Mouse (Mus musculus): ENCODE results near the gene Zfp92. TPM values are rescaled to one million over a fixed set of nuclear protein-coding genes. Genes with fewer than 3 reads are reported as not detected.

Zfp92 gene
- total RNA-seq, 2 experiments from 2014 or later: not detected

DNA sequence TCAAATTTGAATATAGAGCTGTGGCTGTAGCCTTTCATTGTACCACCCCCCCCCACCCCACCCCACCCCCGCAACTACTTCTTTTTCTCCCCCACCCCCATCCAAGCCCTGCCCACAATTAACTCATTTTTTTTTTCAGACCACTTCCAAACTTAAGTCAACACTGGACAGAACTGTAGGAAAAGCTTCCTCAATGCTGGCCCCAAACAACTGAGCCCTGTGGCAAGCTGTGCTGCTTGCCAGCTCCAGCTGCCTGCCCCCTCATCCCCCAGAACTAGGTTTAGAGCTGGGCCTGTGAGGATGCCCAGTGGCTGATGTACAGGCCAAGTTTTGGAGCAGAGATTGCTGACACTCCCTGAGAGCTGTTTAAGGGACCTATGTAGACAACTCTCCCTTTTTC, 57.9 kb downstream of the Zfp92 start:
- ATAC-seq (replicated peaks; ENCODE audit: low FRiP score, poor library complexity, severe bottlenecking): no peak

- ATAC-seq (replicated peaks; ENCODE audit: low FRiP score, poor library complexity, severe bottlenecking): no peak
These were observed 60.9 kb downstream of the Zfp92 start for GRCm38 (mm10) chrX:73471764-73472163.

- ATAC-seq (replicated peaks; ENCODE audit: low FRiP score, poor library complexity, severe bottlenecking): no peak
These were observed 63.7 kb downstream of the Zfp92 start for GRCm38 (mm10) chrX:73474340-73475165.

- no peak for ATAC-seq (replicated peaks; ENCODE audit: low FRiP score, poor library complexity, severe bottlenecking)
These were observed 64.9 kb downstream of the Zfp92 start for GRCm38 (mm10) chrX:73475658-73476256.

DNA sequence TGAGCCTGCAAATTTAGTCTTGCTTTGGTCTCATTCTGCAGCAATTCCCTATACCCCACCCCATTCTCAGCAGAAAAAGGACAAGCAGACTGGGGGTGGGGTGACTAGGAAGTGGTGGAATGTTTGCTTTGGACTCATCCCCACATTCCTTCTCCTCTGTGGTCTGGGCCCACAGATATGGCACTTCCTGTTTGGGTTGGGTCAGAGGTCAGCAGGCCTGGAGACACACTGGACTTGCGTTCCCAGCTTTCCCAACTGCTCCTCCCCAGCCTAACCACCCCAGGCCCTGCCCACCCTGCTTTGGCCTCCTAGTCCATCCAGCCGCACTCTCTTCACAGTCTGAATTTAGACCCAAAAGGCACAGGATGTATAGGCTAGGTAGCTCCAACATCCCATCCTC, 65.7 kb downstream of the Zfp92 start:
- no peak for ATAC-seq (replicated peaks; ENCODE audit: low FRiP score, poor library complexity, severe bottlenecking)

- ATAC-seq (replicated peaks; ENCODE audit: low FRiP score, poor library complexity, severe bottlenecking): no peak
These were observed 66.6 kb downstream of the Zfp92 start for GRCm38 (mm10) chrX:73477500-73477899.

Other genes with a start within 250 kb of the Zfp92 start
- not detected in 2 replicates for gene Spin2d, start 234.1 kb upstream of the Zfp92 start, total RNA-seq (2015; ENCODE audit: low replicate concordance)
- not detected in 2 replicates for gene Spin2d, start 234.1 kb upstream of the Zfp92 start, total RNA-seq (2017; ENCODE audit: low replicate concordance)
- 0.63 TPM in 1 of 2 replicates, not detected in the other for gene Xlr3b, start 218.9 kb upstream of the Zfp92 start, total RNA-seq (2015; ENCODE audit: low replicate concordance)
- gene Xlr3b, start 218.9 kb upstream of the Zfp92 start, total RNA-seq (2017; ENCODE audit: low replicate concordance): not detected in 2 replicates
- 2.1 and 6.9 TPM in 2 replicates for gene Xlr4b, start 196.8 kb upstream of the Zfp92 start, total RNA-seq (2015; ENCODE audit: low replicate concordance)
- gene Xlr4b, start 196.8 kb upstream of the Zfp92 start, total RNA-seq (2017; ENCODE audit: low replicate concordance): 0.77 and 2.2 TPM in 2 replicates
- 2.5 TPM in 1 of 2 replicates, not detected in the other for gene F8a, start 182.8 kb upstream of the Zfp92 start, total RNA-seq (2015; ENCODE audit: low replicate concordance)
- 0.42 and 0.51 TPM in 2 replicates for gene F8a, start 182.8 kb upstream of the Zfp92 start, total RNA-seq (2017; ENCODE audit: low replicate concordance)
- gene Xlr4c, start 168.0 kb upstream of the Zfp92 start, total RNA-seq (2015; ENCODE audit: low replicate concordance): not detected in 2 replicates
- 0.94 and 2.9 TPM in 2 replicates for gene Xlr4c, start 168.0 kb upstream of the Zfp92 start, total RNA-seq (2017; ENCODE audit: low replicate concordance)
- gene Xlr3c, start 145.7 kb upstream of the Zfp92 start, total RNA-seq (2015; ENCODE audit: low replicate concordance): not detected in 2 replicates
- gene Xlr3c, start 145.7 kb upstream of the Zfp92 start, total RNA-seq (2017; ENCODE audit: low replicate concordance): not detected in 2 replicates
- gene Xlr5a, start 118.1 kb upstream of the Zfp92 start, total RNA-seq (2015; ENCODE audit: low replicate concordance): not detected in 2 replicates
- not detected in 2 replicates for gene Xlr5a, start 118.1 kb upstream of the Zfp92 start, total RNA-seq (2017; ENCODE audit: low replicate concordance)
- gene Xlr5c, start 118.1 kb upstream of the Zfp92 start, total RNA-seq (2015; ENCODE audit: low replicate concordance): not detected in 2 replicates
- not detected in 2 replicates for gene Xlr5c, start 118.1 kb upstream of the Zfp92 start, total RNA-seq (2017; ENCODE audit: low replicate concordance)
- gene Gm45015, start 74.3 kb upstream of the Zfp92 start, total RNA-seq (2015; ENCODE audit: low replicate concordance): not detected in 2 replicates
- gene Gm45015, start 74.3 kb upstream of the Zfp92 start, total RNA-seq (2017; ENCODE audit: low replicate concordance): not detected in 2 replicates
- gene Zfp275, start 68.5 kb upstream of the Zfp92 start, total RNA-seq (2015; ENCODE audit: low replicate concordance): 1.3 and 6.1 TPM in 2 replicates
- gene Zfp275, start 68.5 kb upstream of the Zfp92 start, total RNA-seq (2017; ENCODE audit: low replicate concordance): 0.84 and 1.3 TPM in 2 replicates
- not detected in 2 replicates for gene Gm18336, start 12.4 kb upstream of the Zfp92 start, total RNA-seq (2015; ENCODE audit: low replicate concordance)
- not detected in 2 replicates for gene Gm18336, start 12.4 kb upstream of the Zfp92 start, total RNA-seq (2017; ENCODE audit: low replicate concordance)
- gene Trex2, start 24.2 kb downstream of the Zfp92 start, total RNA-seq (2015; ENCODE audit: low replicate concordance): not detected in 2 replicates
- not detected in 2 replicates for gene Trex2, start 24.2 kb downstream of the Zfp92 start, total RNA-seq (2017; ENCODE audit: low replicate concordance)
- 1.2 and 13.0 TPM in 2 replicates for gene Haus7, start 47.9 kb downstream of the Zfp92 start, total RNA-seq (2015; ENCODE audit: low replicate concordance)
- 5.4 and 13.7 TPM in 2 replicates for gene Haus7, start 47.9 kb downstream of the Zfp92 start, total RNA-seq (2017; ENCODE audit: low replicate concordance)
- gene Bgn, start 72.5 kb downstream of the Zfp92 start, total RNA-seq (2015; ENCODE audit: low replicate concordance): 0.63 and 3.5 TPM in 2 replicates
- gene Bgn, start 72.5 kb downstream of the Zfp92 start, total RNA-seq (2017; ENCODE audit: low replicate concordance): 2.5 TPM in 1 of 2 replicates, not detected in the other
- not detected in 2 replicates for gene Atp2b3, start 92.0 kb downstream of the Zfp92 start, total RNA-seq (2015; ENCODE audit: low replicate concordance)
- gene Atp2b3, start 92.0 kb downstream of the Zfp92 start, total RNA-seq (2017; ENCODE audit: low replicate concordance): not detected in 2 replicates
- not detected in 2 replicates for gene Dusp9, start 228.3 kb downstream of the Zfp92 start, total RNA-seq (2015; ENCODE audit: low replicate concordance)
- gene Dusp9, start 228.3 kb downstream of the Zfp92 start, total RNA-seq (2017; ENCODE audit: low replicate concordance): 0.43 TPM in 1 of 2 replicates, not detected in the other
- gene Pnck, start 249.0 kb downstream of the Zfp92 start, total RNA-seq (2015; ENCODE audit: low replicate concordance): not detected in 2 replicates
- not detected in 2 replicates for gene Pnck, start 249.0 kb downstream of the Zfp92 start, total RNA-seq (2017; ENCODE audit: low replicate concordance)